Mouse (Mus musculus) forebrain, embryonic 14.5 days (tissue): ENCODE data around the gene Vegfa. TPM values are rescaled to one million over a fixed set of nuclear protein-coding genes. Genes with fewer than 3 reads are reported as not detected.

ENCODE experiments used
- ATAC-seq: fragments of 200-750 bp; cut with Nextera tagmentation; 2 replicates; pipeline ENCODE4 v1.8.0; 2017; ENCODE audit warnings: mild to moderate bottlenecking, moderate library complexity
- DNase-seq: peaks from one replicate; pipeline ENCODE4 v3.0.0-alpha.2; 2015; ENCODE audit warnings: low spot score
- H3K27ac ChIP-seq: fragments of 300-500 bp; sonication (generic); 2 replicates; pipeline ENCODE4 v1.5.1; 2014; ENCODE audit warnings: low read depth, mild to moderate bottlenecking, control low read depth, low read length, moderate library complexity
- H3K27me3 ChIP-seq: fragments of 300-500 bp; sonication (generic); replicated peaks from 2 replicates; pipeline ENCODE4 v1.6.1; 2014; ENCODE audit warnings: low read length, control low read depth, mixed read lengths; ENCODE audit not compliant: control insufficient read depth, insufficient read depth
- H3K36me3 ChIP-seq: fragments of 300-500 bp; sonication (generic); 2 replicates; pipeline ENCODE4 v1.6.1; 2014; ENCODE audit warnings: low read length, control low read depth; ENCODE audit not compliant: control insufficient read depth, insufficient read depth
- H3K4me1 ChIP-seq: fragments of 300-500 bp; sonication (generic); 2 replicates; pipeline ENCODE4 v1.6.1; 2014; ENCODE audit warnings: antibody characterized with exemption, low read length, control low read depth; ENCODE audit not compliant: control insufficient read depth, insufficient read depth
- H3K4me2 ChIP-seq: fragments of 300-500 bp; sonication (generic); 2 replicates; pipeline ENCODE4 v1.6.1; 2014; ENCODE audit warnings: mild to moderate bottlenecking, control low read depth, low read length
- H3K4me3 ChIP-seq: fragments of 300-500 bp; sonication (generic); 2 replicates; pipeline ENCODE4 v1.5.1; 2014; ENCODE audit warnings: low read depth, low read length, control low read depth
- H3K9ac ChIP-seq: fragments of 300-500 bp; sonication (generic); 2 replicates; pipeline ENCODE4 v1.6.1; 2014; ENCODE audit warnings: mild to moderate bottlenecking, low read length, control low read depth, moderate library complexity
- H3K9me3 ChIP-seq: fragments of 300-500 bp; sonication (generic); replicated peaks from 2 replicates; pipeline ENCODE4 v1.6.1; 2016; ENCODE audit warnings: low read length, control low read depth, mixed read lengths; ENCODE audit not compliant: control insufficient read depth
- WGBS: fragments of 180-500 bp; shearing (Covaris S2); extraction: QIAGEN DNeasy Blood & Tissue Kit; methylation state at CpG from one replicate; pipeline ENCODE4 v1.1.7; 2014; 5-methylcytosine and 5-hydroxymethylcytosine counted together
- polyA plus RNA-seq: library from polyadenylated mRNA; unstranded; fragments of >200 nt; fragmentation: Nextera tagmentation; extraction: Ambion mirVana; gene quantifications from 2 replicates; pipeline ENCODE4 v1.2.1, GENCODE M21; 2014

Vegfa gene
- polyA plus RNA-seq, 1 experiment from 2014 or later, result 2.3 TPM

DNA sequence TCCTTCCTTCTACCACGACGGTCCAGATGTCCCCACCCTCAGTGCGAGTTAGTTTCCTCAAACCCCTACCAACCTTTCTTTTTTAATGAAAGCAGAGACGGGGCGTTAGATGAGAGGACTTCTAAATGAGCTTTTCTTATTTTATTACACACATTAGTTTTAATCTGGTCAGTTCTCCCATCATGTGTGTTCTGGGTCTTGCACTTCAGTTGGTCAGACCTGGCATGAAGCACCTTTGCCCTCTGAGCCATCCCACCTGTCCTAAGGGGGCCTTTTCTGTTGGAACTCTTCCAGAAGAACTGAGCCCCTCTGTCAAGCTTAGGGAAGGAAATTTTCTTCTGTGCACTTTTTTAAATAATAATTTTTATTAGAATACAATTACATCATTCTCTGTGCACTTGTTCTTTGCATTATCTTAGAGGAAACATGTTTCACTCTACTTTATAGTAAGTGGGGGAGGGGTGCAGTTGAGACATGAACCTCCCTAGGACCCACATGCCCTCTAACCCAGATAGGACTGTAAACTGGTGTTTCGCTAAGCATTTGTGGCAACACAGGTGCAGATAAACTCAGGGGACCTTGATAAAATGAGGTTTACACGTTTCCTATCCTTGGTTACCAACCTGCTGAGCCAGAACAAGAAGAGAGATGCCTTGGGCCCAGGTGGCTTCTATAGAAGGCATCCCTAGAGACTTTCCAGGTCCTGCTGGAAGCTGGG lies 42.4 kb upstream of the Vegfa start:
- WGBS, result 60% methylated on average over 7 of the region's 7 CpGs
- H3K4me2 ChIP-seq, result no peak overlapping the region
- H3K27me3 ChIP-seq, result no peaks in the 10 kb centered on the region
- no peaks in the 10 kb centered on the region for H3K4me1 ChIP-seq
- ATAC-seq, result no peak
- H3K36me3 ChIP-seq, result no peaks in the 10 kb centered on the region
- no peaks in the 10 kb centered on the region for H3K9me3 ChIP-seq
- no peak for DNase-seq
- no peak overlapping the region for H3K27ac ChIP-seq
- H3K9ac ChIP-seq, result no peak overlapping the region
- no peak overlapping the region for H3K4me3 ChIP-seq

- Histone ChIP-seq H3K9me3 (no peaks in the 10 kb centered on the region), H3K4me3 (no peak overlapping the region), H3K27me3 (no peaks in the 10 kb centered on the region), H3K27ac (no peak overlapping the region), H3K4me2 (no peak overlapping the region), H3K9ac (no peak overlapping the region), H3K36me3 (no peaks in the 10 kb centered on the region), H3K4me1 (no peaks in the 10 kb centered on the region)
- no peak for ATAC-seq
- DNase-seq, result no peak
- 72% methylated on average over 23 of the region's 23 CpGs for WGBS
Measured at GRCm38 (mm10) chr17:46073730-46074301, 41.6 kb upstream of the Vegfa start.

- no peak for DNase-seq
- 88% methylated on average over 3 of the region's 3 CpGs for WGBS
- H3K4me2 ChIP-seq, result no peak overlapping the region
- H3K4me1 ChIP-seq, result no peaks in the 10 kb centered on the region
- H3K9ac ChIP-seq, result no peak overlapping the region
- H3K4me3 ChIP-seq, result no peak overlapping the region
- no peaks in the 10 kb centered on the region for H3K36me3 ChIP-seq
- no peak for ATAC-seq
- H3K27me3 ChIP-seq, result no peaks in the 10 kb centered on the region
- no peak overlapping the region for H3K27ac ChIP-seq
- no peaks in the 10 kb centered on the region for H3K9me3 ChIP-seq
Measured at GRCm38 (mm10) chr17:46071531-46071930, 39.4 kb upstream of the Vegfa start.

DNA sequence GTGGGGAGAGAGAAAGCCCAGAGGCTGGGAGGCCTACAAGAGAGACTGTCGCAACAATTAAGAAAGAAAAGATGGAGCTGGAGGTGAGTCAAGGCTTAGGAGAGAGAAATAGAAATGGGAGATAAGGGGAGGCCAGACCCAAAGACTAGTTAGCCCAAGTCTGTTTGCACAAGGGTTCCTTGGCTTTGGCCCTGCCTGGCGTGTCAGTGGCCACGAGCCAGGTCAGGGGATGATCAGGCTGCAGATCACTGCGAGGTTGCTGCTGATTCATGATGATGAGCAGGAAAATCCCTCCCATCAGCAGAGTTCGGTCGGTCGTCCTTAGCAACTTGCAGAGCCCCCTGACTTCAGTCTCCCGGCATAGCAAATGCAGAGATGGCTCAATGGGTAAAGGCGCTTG lies 37.9 kb upstream of the Vegfa start:
- Histone ChIP-seq H3K27ac (no peak overlapping the region), H3K27me3 (no peaks in the 10 kb centered on the region), H3K9me3 (no peaks in the 10 kb centered on the region), H3K4me2 (no peak overlapping the region), H3K4me3 (no peak overlapping the region), H3K9ac (no peak overlapping the region), H3K36me3 (no peaks in the 10 kb centered on the region), H3K4me1 (no peaks in the 10 kb centered on the region)
- WGBS, result 73% methylated on average over 9 of the region's 9 CpGs
- DNase-seq, result no peak
- ATAC-seq, result no peak

GRCm38 (mm10) chr17:46063974-46064312 lies 31.8 kb upstream of the Vegfa start:
- H3K4me2 ChIP-seq, result no peak overlapping the region; the same call in 1 of the 2 replicates
- no peak overlapping the region for H3K4me3 ChIP-seq
- no peak overlapping the region for H3K27ac ChIP-seq
- peaks cover 11% of the 10 kb centered on the region for H3K4me1 ChIP-seq
- no peaks in the 10 kb centered on the region for H3K36me3 ChIP-seq
- no peaks in the 10 kb centered on the region for H3K9me3 ChIP-seq
- WGBS, result 26% methylated on average over 6 of the region's 6 CpGs
- no peak for DNase-seq
- H3K9ac ChIP-seq, result no peak overlapping the region
- H3K27me3 ChIP-seq, result no peaks in the 10 kb centered on the region
- no peak for ATAC-seq

- Histone ChIP-seq H3K4me2 (no peak overlapping the region; the same call in 1 of the 2 replicates), H3K4me1 (peaks cover 11% of the 10 kb centered on the region), H3K9ac (no peak overlapping the region; the same call in 1 of the 2 replicates), H3K27me3 (no peaks in the 10 kb centered on the region), H3K36me3 (no peaks in the 10 kb centered on the region), H3K4me3 (no peak overlapping the region), H3K9me3 (no peaks in the 10 kb centered on the region), H3K27ac (0 out of 2 replicates have a peak overlapping the region, but pooled peaks have one; percentile 14)
- WGBS, result 17% methylated on average over 10 of the region's 10 CpGs
- ATAC-seq, result peak; percentile 73
- peak; percentile 79 for DNase-seq
Measured at GRCm38 (mm10) chr17:46063283-46063973, 31.3 kb upstream of the Vegfa start.

GRCm38 (mm10) chr17:46060253-46060652 lies 28.1 kb upstream of the Vegfa start:
- DNase-seq (no peak), ATAC-seq (no peak)
- WGBS, result 67% methylated on average over 3 of the region's 3 CpGs
- H3K36me3 ChIP-seq, result no peaks in the 10 kb centered on the region
- H3K9ac ChIP-seq, result no peak overlapping the region
- H3K4me3 ChIP-seq, result no peak overlapping the region
- H3K4me1 ChIP-seq, result peaks cover 11% of the 10 kb centered on the region
- H3K4me2 ChIP-seq, result no peak overlapping the region
- H3K9me3 ChIP-seq, result no peaks in the 10 kb centered on the region
- no peak overlapping the region for H3K27ac ChIP-seq
- H3K27me3 ChIP-seq, result no peaks in the 10 kb centered on the region

- WGBS, result 74% methylated on average over 15 of the region's 15 CpGs
- H3K27me3 ChIP-seq, result no peaks in the 10 kb centered on the region
- no peaks in the 10 kb centered on the region for H3K36me3 ChIP-seq
- H3K9me3 ChIP-seq, result no peaks in the 10 kb centered on the region
- no peak overlapping the region for H3K4me2 ChIP-seq
- DNase-seq (peak; percentile 8), ATAC-seq (no peak)
- no peak overlapping the region for H3K4me3 ChIP-seq
- no peak overlapping the region for H3K27ac ChIP-seq
- H3K9ac ChIP-seq, result no peak overlapping the region
- peaks cover 10% of the 10 kb centered on the region for H3K4me1 ChIP-seq
Measured at GRCm38 (mm10) chr17:46059226-46059825, 27.2 kb upstream of the Vegfa start.
